Mouse (Mus musculus) stomach, embryonic 15.5 days (tissue): ENCODE measurements at regions not wholly inside any gene's neighbourhood (a gene's known extent, or its start where the extent isn't known, plus 50 kb on each side); places are given as distances from the start of the nearest gene placed in this dataset.

Experiments used
- ATAC-seq: fragments of 200-750 bp; cut with Nextera tagmentation; 2 replicates; pipeline ENCODE4 v1.8.0; 2017; ENCODE audit warnings: low read depth, moderate number of reproducible peaks, moderate TSS enrichment; ENCODE audit not compliant: insufficient read depth, low FRiP score
- H3K27ac ChIP-seq: fragments of 300-500 bp; sonication (generic); 2 replicates; pipeline ENCODE4 v1.5.1; 2015; ENCODE audit warnings: mild to moderate bottlenecking, inconsistent platforms
- H3K27me3 ChIP-seq: fragments of 300-500 bp; sonication (generic); replicated peaks from 2 replicates; pipeline ENCODE4 v1.6.1; 2015; ENCODE audit warnings: inconsistent platforms
- H3K36me3 ChIP-seq: fragments of 300-500 bp; sonication (generic); 2 replicates; pipeline ENCODE4 v1.6.1; 2015; ENCODE audit warnings: inconsistent platforms
- H3K4me1 ChIP-seq: fragments of 300-500 bp; sonication (generic); 2 replicates; pipeline ENCODE4 v1.6.1; 2015; ENCODE audit warnings: inconsistent platforms
- H3K4me2 ChIP-seq: fragments of 300-500 bp; sonication (generic); 2 replicates; pipeline ENCODE4 v1.6.1; 2015; ENCODE audit warnings: mild to moderate bottlenecking, inconsistent platforms
- H3K4me3 ChIP-seq: fragments of 300-500 bp; sonication (generic); replicated peaks from 2 replicates; pipeline ENCODE4 v1.5.1; 2015; ENCODE audit warnings: inconsistent platforms
- H3K9ac ChIP-seq: fragments of 300-500 bp; sonication (generic); 2 replicates; pipeline ENCODE4 v1.6.1; 2015; ENCODE audit warnings: inconsistent platforms
- H3K9me3 ChIP-seq: fragments of 300-500 bp; sonication (generic); 2 replicates; pipeline ENCODE4 v1.6.1; 2016; ENCODE audit warnings: inconsistent platforms
- WGBS: fragments of 180-500 bp; shearing (Covaris S2); methylation state at CpG from one replicate; pipeline ENCODE4 v1.1.7; 2015; 5-methylcytosine and 5-hydroxymethylcytosine counted together

GRCm38 (mm10) chr12:16006688-16007087 is 190.0 kb upstream of the Trib2 start:
- H3K27me3 ChIP-seq, result no peaks in the 10 kb centered on the region
- no peak overlapping the region for H3K4me3 ChIP-seq
- H3K9me3 ChIP-seq, result no peaks in the 10 kb centered on the region
- WGBS, result 78% methylated on average over 5 of the region's 5 CpGs
- H3K36me3 ChIP-seq, result no peaks in the 10 kb centered on the region
- no peak overlapping the region for H3K27ac ChIP-seq
- no peak overlapping the region for H3K4me2 ChIP-seq
- H3K9ac ChIP-seq, result no peak overlapping the region
- H3K4me1 ChIP-seq, result peaks cover 4% of the 10 kb centered on the region; the same call in 1 of the 2 replicates
- ATAC-seq, result no peak

GRCm38 (mm10) chr12:16006286-16006685 is 189.6 kb upstream of the Trib2 start:
- 91% methylated on average over 5 of the region's 5 CpGs for WGBS
- no peaks in the 10 kb centered on the region for H3K9me3 ChIP-seq

GRCm38 (mm10) chr12:16001811-16002210 is 185.1 kb upstream of the Trib2 start:
- Histone ChIP-seq H3K36me3 (no peaks in the 10 kb centered on the region), H3K27ac (no peak overlapping the region), H3K9ac (no peak overlapping the region), H3K27me3 (no peaks in the 10 kb centered on the region), H3K4me1 (no peaks in the 10 kb centered on the region), H3K4me2 (no peak overlapping the region), H3K4me3 (no peak overlapping the region), H3K9me3 (no peaks in the 10 kb centered on the region)
- WGBS, result 86% methylated on average over 7 of the region's 7 CpGs
- no peak for ATAC-seq

More at GRCm38 (mm10) chr12:16006286-16006685, 189.6 kb upstream of the Trib2 start:
- H3K4me2 ChIP-seq, result no peak overlapping the region
- ATAC-seq, result no peak
- no peaks in the 10 kb centered on the region for H3K36me3 ChIP-seq
- H3K27me3 ChIP-seq, result no peaks in the 10 kb centered on the region
- no peak overlapping the region for H3K9ac ChIP-seq
- no peak overlapping the region for H3K4me3 ChIP-seq
- H3K4me1 ChIP-seq, result peaks cover 4% of the 10 kb centered on the region; the same call in 1 of the 2 replicates
- no peak overlapping the region for H3K27ac ChIP-seq

GRCm38 (mm10) chr12:16001225-16001624 is 184.5 kb upstream of the Trib2 start:
- H3K9ac ChIP-seq, result no peak overlapping the region
- H3K4me3 ChIP-seq, result no peak overlapping the region

GRCm38 (mm10) chr12:15998331-15998730 is 181.6 kb upstream of the Trib2 start:
- no peak overlapping the region for H3K27ac ChIP-seq
- H3K27me3 ChIP-seq, result no peaks in the 10 kb centered on the region
- no peaks in the 10 kb centered on the region for H3K4me1 ChIP-seq
- H3K9me3 ChIP-seq, result no peaks in the 10 kb centered on the region
- H3K9ac ChIP-seq, result no peak overlapping the region
- no peak overlapping the region for H3K4me3 ChIP-seq
- H3K4me2 ChIP-seq, result no peak overlapping the region
- no peak for ATAC-seq
- H3K36me3 ChIP-seq, result no peaks in the 10 kb centered on the region

More at GRCm38 (mm10) chr12:16001225-16001624, 184.5 kb upstream of the Trib2 start:
- H3K27ac ChIP-seq, result no peak overlapping the region
- ATAC-seq, result no peak
- H3K4me1 ChIP-seq, result no peaks in the 10 kb centered on the region
- H3K27me3 ChIP-seq, result no peaks in the 10 kb centered on the region
- H3K9me3 ChIP-seq, result no peaks in the 10 kb centered on the region
- 79% methylated on average over 5 of the region's 5 CpGs for WGBS
- H3K36me3 ChIP-seq, result no peaks in the 10 kb centered on the region
- no peak overlapping the region for H3K4me2 ChIP-seq

- Histone ChIP-seq H3K4me3 (no peak overlapping the region), H3K9me3 (no peaks in the 10 kb centered on the region), H3K36me3 (no peaks in the 10 kb centered on the region), H3K4me1 (no peaks in the 10 kb centered on the region), H3K27me3 (no peaks in the 10 kb centered on the region), H3K9ac (no peak overlapping the region), H3K27ac (no peak overlapping the region), H3K4me2 (no peak overlapping the region)
- no peak for ATAC-seq
- 72% methylated on average over 3 of the region's 3 CpGs for WGBS
These were observed 177.1 kb upstream of the Trib2 start for GRCm38 (mm10) chr12:15993866-15994265.

GRCm38 (mm10) chr12:15986351-15986750 is 169.6 kb upstream of the Trib2 start:
- no peak overlapping the region for H3K9ac ChIP-seq
- no peaks in the 10 kb centered on the region for H3K36me3 ChIP-seq
- no peak overlapping the region for H3K27ac ChIP-seq
- H3K4me2 ChIP-seq, result no peak overlapping the region
- no peaks in the 10 kb centered on the region for H3K9me3 ChIP-seq
- ATAC-seq, result no peak
- H3K27me3 ChIP-seq, result no peaks in the 10 kb centered on the region
- no peak overlapping the region for H3K4me3 ChIP-seq
- no peaks in the 10 kb centered on the region for H3K4me1 ChIP-seq

- Histone ChIP-seq H3K9ac (no peak overlapping the region), H3K4me1 (no peaks in the 10 kb centered on the region), H3K36me3 (no peaks in the 10 kb centered on the region), H3K4me2 (no peak overlapping the region), H3K27me3 (no peaks in the 10 kb centered on the region), H3K4me3 (no peak overlapping the region), H3K9me3 (no peaks in the 10 kb centered on the region), H3K27ac (no peak overlapping the region)
- 74% methylated on average over 2 of the region's 2 CpGs for WGBS
- ATAC-seq, result no peak
These were observed 168.9 kb upstream of the Trib2 start for GRCm38 (mm10) chr12:15985649-15986048.

- Histone ChIP-seq H3K9ac (no peak overlapping the region), H3K4me1 (no peaks in the 10 kb centered on the region), H3K27ac (no peak overlapping the region), H3K4me3 (no peak overlapping the region), H3K36me3 (no peaks in the 10 kb centered on the region), H3K27me3 (no peaks in the 10 kb centered on the region), H3K4me2 (no peak overlapping the region), H3K9me3 (no peaks in the 10 kb centered on the region)
- no peak for ATAC-seq
- WGBS, result 82% methylated on average over 11 of the region's 11 CpGs
These were observed 167.0 kb upstream of the Trib2 start for GRCm38 (mm10) chr12:15983591-15984300.

- no peaks in the 10 kb centered on the region for H3K36me3 ChIP-seq
- H3K27ac ChIP-seq, result no peak overlapping the region
- H3K4me2 ChIP-seq, result no peak overlapping the region
- no peaks in the 10 kb centered on the region for H3K27me3 ChIP-seq
- H3K9ac ChIP-seq, result no peak overlapping the region
- ATAC-seq, result no peak
- no peak overlapping the region for H3K4me3 ChIP-seq
- H3K9me3 ChIP-seq, result no peaks in the 10 kb centered on the region
- 48% methylated on average over 1 of the region's 1 CpGs for WGBS
- no peaks in the 10 kb centered on the region for H3K4me1 ChIP-seq
These were observed 165.0 kb upstream of the Trib2 start for GRCm38 (mm10) chr12:15981741-15982140.

GRCm38 (mm10) chr12:15979233-15979632 is 162.5 kb upstream of the Trib2 start:
- Histone ChIP-seq H3K27me3 (no peaks in the 10 kb centered on the region), H3K4me3 (no peak overlapping the region), H3K9me3 (no peaks in the 10 kb centered on the region), H3K36me3 (no peaks in the 10 kb centered on the region), H3K4me1 (no peaks in the 10 kb centered on the region), H3K27ac (no peak overlapping the region), H3K9ac (no peak overlapping the region), H3K4me2 (no peak overlapping the region)
- ATAC-seq, result no peak
- 91% methylated on average over 7 of the region's 7 CpGs for WGBS

- no peak overlapping the region for H3K9ac ChIP-seq
- H3K36me3 ChIP-seq, result no peaks in the 10 kb centered on the region
- no peak for ATAC-seq
- H3K9me3 ChIP-seq, result no peaks in the 10 kb centered on the region
- H3K27me3 ChIP-seq, result no peaks in the 10 kb centered on the region
- H3K27ac ChIP-seq, result no peak overlapping the region
- no peak overlapping the region for H3K4me3 ChIP-seq
- WGBS, result 82% methylated on average over 3 of the region's 3 CpGs
- no peaks in the 10 kb centered on the region for H3K4me1 ChIP-seq
- H3K4me2 ChIP-seq, result no peak overlapping the region
These were observed 155.1 kb upstream of the Trib2 start for GRCm38 (mm10) chr12:15971786-15972185.

GRCm38 (mm10) chr12:15970262-15970661 is 153.5 kb upstream of the Trib2 start:
- Histone ChIP-seq H3K9me3 (no peaks in the 10 kb centered on the region), H3K36me3 (no peaks in the 10 kb centered on the region), H3K4me2 (no peak overlapping the region), H3K27ac (no peak overlapping the region), H3K27me3 (no peaks in the 10 kb centered on the region), H3K9ac (no peak overlapping the region), H3K4me3 (no peak overlapping the region), H3K4me1 (no peaks in the 10 kb centered on the region)
- WGBS, result 61% methylated on average over 2 of the region's 2 CpGs
- no peak for ATAC-seq
